Mouse (Mus musculus): ENCODE results near the gene Man2a1.

DNA sequence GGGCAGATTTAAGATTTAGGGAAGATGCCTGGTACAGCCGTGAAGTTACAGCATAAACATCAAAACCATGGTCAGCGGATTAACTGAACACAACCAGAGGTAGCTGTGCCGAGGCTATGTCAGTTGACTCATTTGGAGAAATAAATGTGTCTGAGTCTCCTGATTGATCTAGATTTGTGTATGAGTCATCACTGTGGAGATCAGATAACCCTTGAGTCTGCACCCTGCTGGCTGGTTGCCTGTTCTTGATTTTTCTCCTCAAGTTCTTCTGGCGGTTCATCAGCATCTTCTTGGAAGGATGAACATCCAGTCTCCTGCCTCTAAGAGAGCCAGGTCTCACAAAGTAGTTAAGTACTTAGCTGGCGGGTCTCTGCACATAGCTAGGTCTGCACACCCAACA lies 150.7 kb downstream of the Man2a1 start:
- TF ChIP-seq CTCF (IDR thresholded peaks at IDR 0.05; ENCODE audit: borderline replicate concordance, insufficient read depth, low read length) (no peak), POLR2A (IDR thresholded peaks at IDR 0.05; ENCODE audit: low read depth, low read length) (no peak)

Measured in embryonic fibroblast, embryonic 13.5 days (primary cell).